Mouse (Mus musculus): ENCODE results near the gene Isx. TPM values are rescaled to one million over a fixed set of nuclear protein-coding genes. Genes with fewer than 3 reads are reported as not detected.

The Isx gene
- polyA plus RNA-seq, 1 experiment from 2014 or later = not detected

Other genes starting within 250 kb of the Isx start
- 53.1 TPM in 2 replicates for gene Hmgxb4, start 120.2 kb downstream of the Isx start, polyA plus RNA-seq (2014; fragmentation: Nextera tagmentation; extraction: Ambion mirVana)
- gene Tom1, start 160.5 kb downstream of the Isx start, polyA plus RNA-seq (2014; fragmentation: Nextera tagmentation; extraction: Ambion mirVana) = 24.9 and 26.2 TPM in 2 replicates
- 1.8 and 5.8 TPM in 2 replicates for gene Hmox1, start 220.4 kb downstream of the Isx start, polyA plus RNA-seq (2014; fragmentation: Nextera tagmentation; extraction: Ambion mirVana)
- 24.7 and 34.6 TPM in 2 replicates for gene Mcm5, start 236.4 kb downstream of the Isx start, polyA plus RNA-seq (2014; fragmentation: Nextera tagmentation; extraction: Ambion mirVana)

All from midbrain, embryonic 14.5 days (tissue).